Mouse (Mus musculus): ENCODE results near the gene Jmjd1c.

GRCm38 (mm10) chr10:67137437-67137836, 41.5 kb downstream of the Jmjd1c start:
- TF ChIP-seq CTCF (IDR thresholded peaks at IDR 0.05; ENCODE audit: low read depth) (no peak), EP300 (optimal IDR thresholded peaks at IDR 0.05) (no peak)
